Mouse (Mus musculus): ENCODE data around the gene Chrna1.

GRCm38 (mm10) chr2:73580166-73580565 lies at the start of gene Chrna1:
- TF ChIP-seq POLR2A (IDR thresholded peaks at IDR 0.05; ENCODE audit: extremely low read depth, insufficient read depth, low read length) (no peak), CTCF (IDR thresholded peaks at IDR 0.05; ENCODE audit: extremely low read depth, insufficient read depth, low read length) (no peak)

All from cortical plate, adult 2 months (tissue).